Mouse (Mus musculus) forebrain, embryonic 10.5 days (tissue): ENCODE measurements around the gene Hcn1. TPM values are rescaled to one million over a fixed set of nuclear protein-coding genes. Genes with fewer than 3 reads are reported as not detected.

Source experiments
- DNase-seq: peaks from one replicate; pipeline ENCODE4 v3.0.0-alpha.2; 2017; ENCODE audit warnings: low spot score; ENCODE audit errors: extremely low spot score
- H3K27ac ChIP-seq: fragments of 300-500 bp; sonication (generic); 2 replicates; pipeline ENCODE4 v1.5.1; 2016; ENCODE audit warnings: mild to moderate bottlenecking
- H3K27me3 ChIP-seq: fragments of 300-500 bp; sonication (generic); 2 replicates; pipeline ENCODE4 v1.6.1; 2016; ENCODE audit warnings: mild to moderate bottlenecking; ENCODE audit not compliant: poor library complexity, severe bottlenecking
- H3K36me3 ChIP-seq: fragments of 300-500 bp; sonication (generic); replicated peaks from 2 replicates; pipeline ENCODE4 v1.6.1; 2016; ENCODE audit warnings: mild to moderate bottlenecking, moderate library complexity
- H3K4me1 ChIP-seq: fragments of 300-500 bp; sonication (generic); 2 replicates; pipeline ENCODE4 v1.6.1; 2016
- H3K4me3 ChIP-seq: fragments of 300-500 bp; sonication (generic); 2 replicates; pipeline ENCODE4 v1.5.1; 2016; ENCODE audit warnings: mild to moderate bottlenecking, moderate library complexity
- H3K9me3 ChIP-seq: fragments of 300-500 bp; sonication (generic); 2 replicates; pipeline ENCODE4 v1.6.1; 2016; ENCODE audit warnings: mild to moderate bottlenecking, moderate library complexity
- WGBS: fragments of 180-500 bp; shearing (Covaris S2); methylation state at CpG from one replicate; pipeline ENCODE4 v1.1.7; 2016; 5-methylcytosine and 5-hydroxymethylcytosine counted together
- polyA plus RNA-seq: library from polyadenylated mRNA; unstranded; fragments of >200 nt; fragmentation: Nextera tagmentation; extraction: Ambion mirVana; gene quantifications from 2 replicates; pipeline ENCODE4 v1.2.1, GENCODE M21; 2016

Hcn1 gene
- 0.02 and 0.05 TPM in 2 replicates for polyA plus RNA-seq

GRCm38 (mm10) chr13:117602181-117602580 lies at the start of gene Hcn1:
Gene Hcn1, plus strand, starts transcription at chr13:117602320.
- DNase-seq: peak; percentile 77
- under 1% methylated on average over 45 of the region's 45 CpGs for WGBS
- H3K27ac ChIP-seq: peak within 1 kb of the TSS; percentile 72

DNA sequence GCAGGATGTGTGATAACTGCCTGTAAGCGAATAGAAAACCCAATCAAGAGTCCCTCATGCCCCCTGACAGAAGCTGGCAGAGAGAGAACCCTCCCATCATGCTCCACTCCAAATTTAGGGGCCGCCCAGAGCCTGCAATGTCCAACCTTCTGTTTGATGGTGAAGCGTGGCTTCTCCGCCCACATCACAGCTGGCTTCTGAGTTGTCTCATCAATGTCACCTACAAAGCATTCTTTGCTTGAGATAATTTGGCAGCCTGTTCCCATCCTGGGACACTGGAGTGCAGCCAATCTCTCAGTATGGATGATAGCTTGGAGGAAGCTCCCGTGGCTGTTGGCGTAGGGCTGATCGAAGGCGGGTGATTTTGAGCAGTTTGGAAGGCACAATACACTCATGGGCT lies 34.9 kb upstream of the Hcn1 start:
- no peak for DNase-seq
- WGBS: 91% methylated on average over 8 of the region's 8 CpGs
- Histone ChIP-seq H3K9me3 (no peaks in the 10 kb centered on the region), H3K27ac (no peak overlapping the region), H3K27me3 (no peaks in the 10 kb centered on the region), H3K4me1 (peaks cover 7% of the 10 kb centered on the region), H3K4me3 (no peak overlapping the region), H3K36me3 (no peaks in the 10 kb centered on the region)

More at GRCm38 (mm10) chr13:117602181-117602580, at the start of gene Hcn1:
- Histone ChIP-seq H3K4me3 (peak within 1 kb of the TSS; percentile 68), H3K9me3 (no peaks in the 10 kb centered on the region), H3K36me3 (no peaks in the 10 kb centered on the region), H3K27me3 (peaks cover 37% of the 10 kb centered on the region), H3K4me1 (peaks cover 22% of the 10 kb centered on the region)

GRCm38 (mm10) chr13:117571747-117572146 lies 30.4 kb upstream of the Hcn1 start:
- Histone ChIP-seq H3K4me1 (peaks cover 7% of the 10 kb centered on the region), H3K9me3 (no peaks in the 10 kb centered on the region), H3K27ac (no peak overlapping the region), H3K4me3 (no peak overlapping the region), H3K27me3 (no peaks in the 10 kb centered on the region), H3K36me3 (no peaks in the 10 kb centered on the region)
- 39% methylated on average over 3 of the region's 3 CpGs for WGBS
- no peak for DNase-seq

GRCm38 (mm10) chr13:117594494-117595182 lies 7.5 kb upstream of the Hcn1 start:
- H3K27me3 ChIP-seq: no peaks in the 10 kb centered on the region
- 62% methylated on average over 10 of the region's 10 CpGs for WGBS
- no peaks in the 10 kb centered on the region for H3K36me3 ChIP-seq
- H3K4me1 ChIP-seq: peaks cover 10% of the 10 kb centered on the region
- no peak overlapping the region for H3K27ac ChIP-seq
- no peak for DNase-seq
- no peak overlapping the region for H3K4me3 ChIP-seq
- H3K9me3 ChIP-seq: no peaks in the 10 kb centered on the region

- no peak overlapping the region for H3K27ac ChIP-seq
- WGBS: 41% methylated on average over 3 of the region's 3 CpGs
- no peak for DNase-seq
These were observed 7.0 kb upstream of the Hcn1 start for GRCm38 (mm10) chr13:117595183-117595532.

GRCm38 (mm10) chr13:117601331-117601965 lies 672 bp upstream of the Hcn1 start:
- Histone ChIP-seq H3K27ac (no peak overlapping the region), H3K9me3 (no peaks in the 10 kb centered on the region), H3K4me3 (no peak overlapping the region), H3K4me1 (peaks cover 22% of the 10 kb centered on the region), H3K36me3 (no peaks in the 10 kb centered on the region), H3K27me3 (peaks cover 37% of the 10 kb centered on the region)
- no peak for DNase-seq
- WGBS: 63% methylated on average over 9 of the region's 9 CpGs

More at GRCm38 (mm10) chr13:117595183-117595532, 7.0 kb upstream of the Hcn1 start:
- H3K4me3 ChIP-seq: no peak overlapping the region
- no peaks in the 10 kb centered on the region for H3K9me3 ChIP-seq
- no peaks in the 10 kb centered on the region for H3K36me3 ChIP-seq
- H3K27me3 ChIP-seq: no peaks in the 10 kb centered on the region
- H3K4me1 ChIP-seq: peaks cover 10% of the 10 kb centered on the region

DNA sequence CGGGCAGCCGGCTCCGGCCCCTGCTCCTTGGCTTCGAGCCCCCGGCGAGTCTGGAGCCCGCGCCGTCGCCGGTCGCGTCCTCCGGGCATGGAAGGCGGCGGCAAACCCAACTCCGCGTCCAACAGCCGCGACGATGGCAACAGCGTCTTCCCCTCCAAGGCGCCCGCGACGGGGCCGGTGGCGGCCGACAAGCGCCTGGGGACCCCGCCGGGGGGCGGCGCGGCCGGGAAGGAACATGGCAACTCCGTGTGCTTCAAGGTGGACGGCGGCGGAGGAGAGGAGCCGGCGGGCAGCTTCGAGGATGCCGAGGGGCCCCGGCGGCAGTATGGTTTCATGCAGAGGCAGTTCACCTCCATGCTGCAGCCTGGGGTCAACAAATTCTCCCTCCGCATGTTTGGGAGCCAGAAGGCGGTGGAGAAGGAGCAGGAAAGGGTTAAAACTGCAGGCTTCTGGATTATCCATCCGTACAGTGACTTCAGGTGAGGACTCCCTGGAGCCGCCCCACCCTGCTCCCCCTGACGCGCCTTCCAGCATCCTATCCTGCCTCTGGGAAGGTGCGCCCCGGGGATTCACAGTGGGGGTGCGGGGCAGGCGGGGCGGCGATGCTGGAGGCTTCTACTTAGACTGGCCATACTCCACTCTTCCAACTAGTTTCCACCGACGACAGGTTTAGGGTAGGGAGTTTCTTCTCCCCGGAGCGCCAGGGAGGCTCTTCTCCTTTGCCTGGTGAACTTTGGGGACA lies 668 bp downstream of the Hcn1 start:
- WGBS: under 1% methylated on average over 62 of the region's 62 CpGs
- Histone ChIP-seq H3K4me1 (peaks cover 22% of the 10 kb centered on the region), H3K27ac (peak overlapping the region; percentile 72), H3K4me3 (peak overlapping the region; percentile 68), H3K27me3 (peaks cover 37% of the 10 kb centered on the region), H3K9me3 (no peaks in the 10 kb centered on the region), H3K36me3 (no peaks in the 10 kb centered on the region)
- DNase-seq: peak; percentile 18

GRCm38 (mm10) chr13:117603421-117603820 lies 1.3 kb downstream of the Hcn1 start:
- Histone ChIP-seq H3K9me3 (no peaks in the 10 kb centered on the region), H3K36me3 (no peaks in the 10 kb centered on the region), H3K4me3 (peak overlapping the region; percentile 68), H3K4me1 (peaks cover 22% of the 10 kb centered on the region), H3K27ac (no peak overlapping the region), H3K27me3 (peaks cover 37% of the 10 kb centered on the region)
- DNase-seq: no peak
- WGBS: 11% methylated on average over 11 of the region's 11 CpGs

DNA sequence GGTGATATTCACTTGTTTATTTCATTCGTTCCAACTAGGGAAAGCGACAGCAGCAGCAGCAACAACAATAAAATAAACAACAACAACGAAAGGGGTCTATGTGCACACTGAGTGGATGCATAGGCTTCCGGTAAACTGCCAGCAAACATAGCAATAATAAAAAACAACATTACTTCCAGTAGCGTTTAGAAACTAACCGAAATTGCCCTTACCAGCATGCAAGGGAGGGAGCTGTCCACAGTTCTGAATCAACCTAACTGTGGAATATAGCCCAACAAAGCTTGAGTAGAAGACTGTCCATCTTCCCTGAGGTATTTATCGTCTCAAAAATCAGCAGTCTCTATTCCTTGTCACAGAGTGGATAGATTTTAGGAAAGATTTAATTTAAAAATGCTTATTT lies 2.0 kb downstream of the Hcn1 start:
- 43% methylated on average over 7 of the region's 7 CpGs for WGBS
- Histone ChIP-seq H3K9me3 (no peaks in the 10 kb centered on the region), H3K4me1 (peaks cover 22% of the 10 kb centered on the region), H3K27ac (no peak overlapping the region), H3K36me3 (no peaks in the 10 kb centered on the region), H3K27me3 (peaks cover 37% of the 10 kb centered on the region), H3K4me3 (no peak overlapping the region)
- no peak for DNase-seq

- H3K27me3 ChIP-seq: peaks cover 37% of the 10 kb centered on the region
- 88% methylated on average over 5 of the region's 5 CpGs for WGBS
- H3K27ac ChIP-seq: no peak overlapping the region
- no peaks in the 10 kb centered on the region for H3K36me3 ChIP-seq
- peaks cover 22% of the 10 kb centered on the region for H3K4me1 ChIP-seq
- no peaks in the 10 kb centered on the region for H3K9me3 ChIP-seq
- H3K4me3 ChIP-seq: no peak overlapping the region
- DNase-seq: no peak
These were observed 3.0 kb downstream of the Hcn1 start for GRCm38 (mm10) chr13:117604971-117605750.

- Histone ChIP-seq H3K27ac (no peak overlapping the region), H3K36me3 (no peaks in the 10 kb centered on the region), H3K9me3 (no peaks in the 10 kb centered on the region), H3K27me3 (no peaks in the 10 kb centered on the region), H3K4me1 (no peaks in the 10 kb centered on the region), H3K4me3 (no peak overlapping the region)
- no peak for DNase-seq
- WGBS: 87% methylated on average over 2 of the region's 2 CpGs
These were observed 9.8 kb downstream of the Hcn1 start for GRCm38 (mm10) chr13:117611881-117612280.

DNA sequence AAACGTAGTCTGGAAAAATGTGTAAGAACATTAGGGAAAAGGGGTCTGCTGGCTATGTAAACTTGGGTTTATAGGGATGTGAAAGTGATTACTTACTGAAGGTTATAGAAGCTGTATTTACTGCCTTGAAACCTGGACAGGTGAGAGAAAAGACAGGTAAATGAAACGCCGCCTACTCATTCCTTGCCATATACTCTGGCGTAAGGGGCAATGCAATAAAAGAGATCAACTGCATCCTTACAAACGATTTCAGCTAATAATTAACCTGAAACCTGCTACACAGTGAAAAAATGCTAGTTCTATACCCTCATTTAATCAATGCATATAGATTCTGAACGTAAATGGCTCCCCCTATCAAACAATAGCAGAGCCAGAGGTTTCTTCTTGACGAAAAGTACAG lies 17.4 kb downstream of the Hcn1 start:
- Histone ChIP-seq H3K4me1 (no peaks in the 10 kb centered on the region), H3K27me3 (no peaks in the 10 kb centered on the region), H3K9me3 (no peaks in the 10 kb centered on the region), H3K4me3 (no peak overlapping the region), H3K36me3 (no peaks in the 10 kb centered on the region), H3K27ac (no peak overlapping the region)
- 87% methylated on average over 7 of the region's 7 CpGs for WGBS
- no peak for DNase-seq
